Mouse (Mus musculus): ENCODE data around the gene Svep1. TPM values are rescaled to one million over a fixed set of nuclear protein-coding genes. Genes with fewer than 3 reads are reported as not detected.

Gene Svep1
- polyA plus RNA-seq, 1 experiment = 20.0 TPM

DNA sequence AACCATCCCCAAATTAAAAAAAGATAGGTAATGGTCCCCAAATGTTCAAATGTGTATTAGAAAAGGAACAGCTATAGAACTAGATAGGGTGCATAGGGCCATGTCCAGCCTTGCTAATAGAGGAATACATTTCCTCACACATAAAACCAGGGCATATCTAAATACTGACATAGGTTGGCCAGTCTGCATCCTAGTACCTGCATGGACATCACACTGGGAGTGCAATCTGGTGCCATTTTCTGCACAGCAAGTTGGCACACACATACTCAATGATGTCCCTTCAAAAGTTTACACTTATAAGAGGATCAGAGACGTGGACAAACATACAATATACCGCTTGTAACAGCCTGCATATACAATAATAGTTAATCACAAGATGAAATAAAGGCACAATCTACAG is 5.0 kb downstream of the Svep1 start:
- Histone ChIP-seq H3K4me1 (ENCODE audit: control insufficient read depth, insufficient read depth, low read length) (no peaks in the 10 kb centered on the region; the same call in 1 of the 2 replicates), H3K4me3 (replicated peaks; ENCODE audit: extremely low read depth, low read depth, low read length) (no peak overlapping the region)
- TF ChIP-seq POLR2A (IDR thresholded peaks at IDR 0.05; ENCODE audit: borderline replicate concordance, extremely low read depth, low read depth, low read length) (no peak), CTCF (IDR thresholded peaks at IDR 0.05; ENCODE audit: insufficient read depth, low read length) (no peak)
- DNase-seq = no peak
- 77% methylated on average over 2 of the region's 2 CpGs for WGBS

DNA sequence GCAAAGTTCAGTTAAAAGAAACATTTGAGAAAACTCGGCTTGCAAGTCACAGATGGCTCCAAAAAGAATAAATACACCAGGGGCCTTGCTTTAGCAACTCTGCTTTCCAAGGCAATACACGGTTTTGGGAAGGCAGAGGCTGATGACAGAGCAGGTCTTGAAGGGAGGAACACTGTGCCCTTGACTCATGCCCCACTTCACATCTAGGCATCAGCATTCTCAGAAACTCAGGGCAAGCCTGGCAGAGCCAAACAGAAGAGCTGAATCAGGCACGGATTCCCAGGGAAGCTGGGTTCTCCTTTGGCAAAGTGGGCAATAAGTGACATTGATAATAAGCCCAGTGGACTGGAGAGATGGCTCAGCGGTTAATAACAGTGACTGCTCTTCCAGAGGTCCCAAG is 5.8 kb downstream of the Svep1 start:
- no peak for DNase-seq
- 56% methylated on average over 4 of the region's 4 CpGs for WGBS
- TF ChIP-seq POLR2A (IDR thresholded peaks at IDR 0.05; ENCODE audit: borderline replicate concordance, extremely low read depth, low read depth, low read length) (no peak), CTCF (IDR thresholded peaks at IDR 0.05; ENCODE audit: insufficient read depth, low read length) (no peak)
- Histone ChIP-seq H3K4me1 (ENCODE audit: control insufficient read depth, insufficient read depth, low read length) (no peaks in the 10 kb centered on the region; the same call in 1 of the 2 replicates), H3K4me3 (replicated peaks; ENCODE audit: extremely low read depth, low read depth, low read length) (no peak overlapping the region)

DNA sequence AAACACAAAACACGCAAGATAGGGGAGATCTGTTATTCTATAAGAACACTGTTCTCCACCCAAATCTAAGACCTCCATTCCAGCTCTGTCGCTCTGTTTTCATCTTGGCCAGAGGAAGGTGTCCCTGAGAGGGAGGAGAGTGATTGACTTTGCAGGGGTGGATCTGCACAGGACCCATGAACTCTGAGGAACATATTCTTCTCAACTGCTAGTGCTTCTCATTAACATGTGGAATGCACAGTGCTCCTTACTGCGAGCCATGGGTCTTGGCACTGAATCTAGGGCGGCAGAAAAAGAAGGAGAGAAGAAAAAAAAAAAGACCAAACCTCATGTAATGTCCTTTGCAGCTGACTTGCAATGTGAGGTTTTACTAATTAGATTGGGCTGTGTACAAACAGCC is 9.4 kb downstream of the Svep1 start:
- no peak for DNase-seq
- TF ChIP-seq POLR2A (IDR thresholded peaks at IDR 0.05; ENCODE audit: borderline replicate concordance, extremely low read depth, low read depth, low read length) = no peak
- no peak for TF ChIP-seq CTCF (IDR thresholded peaks at IDR 0.05; ENCODE audit: insufficient read depth, low read length)
- H3K4me3 ChIP-seq (replicated peaks; ENCODE audit: extremely low read depth, low read depth, low read length) = no peak overlapping the region

DNA sequence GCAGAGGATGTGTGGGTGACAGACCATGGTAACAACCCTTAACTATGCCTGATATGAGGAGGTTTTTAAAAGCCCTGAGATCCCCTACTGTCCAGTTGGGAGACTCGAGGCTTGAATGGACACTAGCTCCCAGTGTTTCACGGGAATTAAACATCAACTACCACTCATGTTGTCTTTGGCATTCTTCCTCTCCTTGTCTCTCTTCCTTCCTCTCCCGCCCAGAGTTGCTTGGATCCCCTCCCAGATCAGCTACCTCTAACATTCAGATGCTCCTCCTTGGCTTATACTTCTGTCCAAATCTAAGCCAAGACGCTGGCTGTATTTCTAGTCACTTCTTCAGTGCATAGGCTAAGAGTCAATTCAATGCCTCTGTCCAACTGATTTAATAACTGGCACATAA is 9.9 kb downstream of the Svep1 start:
- Histone ChIP-seq H3K4me1 (ENCODE audit: control insufficient read depth, insufficient read depth, low read length) (no peaks in the 10 kb centered on the region; the same call in 1 of the 2 replicates), H3K4me3 (replicated peaks; ENCODE audit: extremely low read depth, low read depth, low read length) (no peak overlapping the region)
- WGBS = 31% methylated on average over 4 of the region's 4 CpGs
- DNase-seq = no peak
- no peak for TF ChIP-seq CTCF (IDR thresholded peaks at IDR 0.05; ENCODE audit: insufficient read depth, low read length)
- no peak for TF ChIP-seq POLR2A (IDR thresholded peaks at IDR 0.05; ENCODE audit: borderline replicate concordance, extremely low read depth, low read depth, low read length)

More for the DNA sequence above, 9.4 kb downstream of the Svep1 start:
- no peaks in the 10 kb centered on the region; the same call in 1 of the 2 replicates for H3K4me1 ChIP-seq (ENCODE audit: control insufficient read depth, insufficient read depth, low read length)
- 66% methylated on average over 4 of the region's 4 CpGs for WGBS

DNA sequence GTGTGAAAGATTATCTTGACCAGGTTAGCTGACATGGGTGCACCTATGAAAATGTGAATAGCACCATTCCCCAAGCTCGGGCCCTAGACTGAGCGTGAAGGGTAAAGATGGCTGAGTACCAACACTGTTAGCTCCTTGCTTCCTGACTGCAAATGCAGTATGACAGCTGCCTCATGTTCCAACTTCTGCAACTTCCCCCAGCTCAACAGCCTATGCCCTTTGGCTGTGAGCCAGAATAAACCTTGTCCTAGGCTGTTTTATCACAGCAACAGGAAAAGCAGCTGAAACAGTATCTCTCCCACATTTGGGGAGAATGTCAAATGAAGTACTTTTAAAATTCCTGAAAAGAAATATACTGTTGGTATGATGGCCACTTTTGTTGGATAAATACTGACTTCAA is 10.7 kb downstream of the Svep1 start:
- 65% methylated on average over 2 of the region's 2 CpGs for WGBS
- DNase-seq = no peak
- no peaks in the 10 kb centered on the region; the same call in 1 of the 2 replicates for H3K4me1 ChIP-seq (ENCODE audit: control insufficient read depth, insufficient read depth, low read length)
- no peak for TF ChIP-seq CTCF (IDR thresholded peaks at IDR 0.05; ENCODE audit: insufficient read depth, low read length)
- TF ChIP-seq POLR2A (IDR thresholded peaks at IDR 0.05; ENCODE audit: borderline replicate concordance, extremely low read depth, low read depth, low read length) = no peak
- no peak overlapping the region for H3K4me3 ChIP-seq (replicated peaks; ENCODE audit: extremely low read depth, low read depth, low read length)

DNA sequence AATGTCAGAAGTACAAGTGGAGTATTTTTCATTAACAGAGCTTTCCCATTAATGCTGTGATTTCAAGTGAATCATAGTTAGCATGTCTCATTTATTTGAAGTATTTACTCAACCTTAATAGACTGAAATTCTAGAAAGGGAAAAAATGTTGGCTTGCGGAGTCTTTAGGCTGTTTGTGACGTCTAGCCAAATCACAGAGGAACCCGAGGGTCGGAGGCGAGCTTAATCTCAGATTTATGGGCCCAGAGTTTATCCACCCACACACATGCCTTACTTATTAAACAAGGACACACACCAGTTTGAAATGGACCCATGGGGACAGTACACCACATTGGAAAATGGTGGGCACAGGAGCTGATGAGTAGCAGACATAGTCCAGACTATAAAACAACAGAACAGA is 17.4 kb downstream of the Svep1 start:
- Histone ChIP-seq H3K4me3 (replicated peaks; ENCODE audit: extremely low read depth, low read depth, low read length) (no peak overlapping the region), H3K4me1 (ENCODE audit: control insufficient read depth, insufficient read depth, low read length) (no peaks in the 10 kb centered on the region)
- TF ChIP-seq POLR2A (IDR thresholded peaks at IDR 0.05; ENCODE audit: borderline replicate concordance, extremely low read depth, low read depth, low read length) (no peak), CTCF (IDR thresholded peaks at IDR 0.05; ENCODE audit: insufficient read depth, low read length) (no peak)
- 71% methylated on average over 5 of the region's 5 CpGs for WGBS
- no peak for DNase-seq

DNA sequence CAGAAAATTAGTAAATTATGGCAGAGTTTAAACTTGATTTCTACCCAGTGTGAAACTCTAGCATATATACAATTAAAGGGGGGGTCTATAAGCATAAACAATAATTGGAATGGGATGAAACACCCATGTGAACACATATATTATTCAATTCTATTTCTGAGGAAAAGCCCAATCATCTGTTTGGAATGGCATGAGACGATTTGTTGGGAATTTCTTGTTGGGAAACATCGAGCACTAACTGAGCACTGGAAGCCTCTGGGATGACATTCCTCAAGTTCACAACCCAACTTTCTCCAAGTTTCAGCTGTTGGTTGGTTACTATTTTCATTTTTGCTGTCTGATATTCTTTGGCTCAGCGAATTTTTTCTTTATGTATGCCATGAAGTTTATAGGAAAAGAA is 21.3 kb downstream of the Svep1 start:
- DNase-seq = no peak
- no peak for TF ChIP-seq POLR2A (IDR thresholded peaks at IDR 0.05; ENCODE audit: borderline replicate concordance, extremely low read depth, low read depth, low read length)
- 65% methylated on average over 3 of the region's 3 CpGs for WGBS
- H3K4me3 ChIP-seq (replicated peaks; ENCODE audit: extremely low read depth, low read depth, low read length) = no peak overlapping the region
- H3K4me1 ChIP-seq (ENCODE audit: control insufficient read depth, insufficient read depth, low read length) = no peaks in the 10 kb centered on the region

DNA sequence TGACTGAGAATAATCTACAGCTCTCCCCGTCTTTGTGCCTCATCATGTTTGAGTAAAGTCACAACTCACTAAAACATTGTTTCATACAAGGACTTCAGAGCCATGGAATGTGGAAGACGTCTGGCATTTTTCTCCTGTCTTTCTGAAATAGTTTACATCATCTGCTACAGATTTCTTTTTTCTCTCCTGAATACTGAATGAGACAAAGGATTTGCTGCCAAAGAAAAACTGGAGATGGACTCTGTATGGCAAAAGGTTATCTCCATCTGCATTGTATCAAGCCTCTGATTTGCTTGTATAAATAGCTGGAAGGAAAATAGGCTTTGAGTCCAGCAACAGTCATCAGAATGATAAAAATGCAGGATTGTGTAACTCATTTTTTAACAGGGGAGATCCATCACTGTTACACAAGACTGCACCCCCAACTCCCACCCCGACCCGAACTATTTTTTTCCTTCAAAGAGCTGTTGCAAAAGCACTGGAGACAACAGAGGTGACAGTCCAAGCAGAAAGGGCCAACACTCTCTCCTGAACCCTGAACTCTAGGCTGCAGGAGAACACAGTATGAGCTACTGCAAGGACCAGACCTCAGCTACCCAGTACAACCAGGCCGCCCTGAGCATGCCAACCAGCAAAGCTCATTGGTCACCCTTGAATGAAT is 21.8 kb downstream of the Svep1 start:
- Histone ChIP-seq H3K4me3 (replicated peaks; ENCODE audit: extremely low read depth, low read depth, low read length) (no peak overlapping the region), H3K4me1 (ENCODE audit: control insufficient read depth, insufficient read depth, low read length) (no peaks in the 10 kb centered on the region)
- DNase-seq = no peak
- TF ChIP-seq CTCF (IDR thresholded peaks at IDR 0.05; ENCODE audit: insufficient read depth, low read length) (no peak), POLR2A (IDR thresholded peaks at IDR 0.05; ENCODE audit: borderline replicate concordance, extremely low read depth, low read depth, low read length) (no peak)
- WGBS = 43% methylated on average over 5 of the region's 5 CpGs

DNA sequence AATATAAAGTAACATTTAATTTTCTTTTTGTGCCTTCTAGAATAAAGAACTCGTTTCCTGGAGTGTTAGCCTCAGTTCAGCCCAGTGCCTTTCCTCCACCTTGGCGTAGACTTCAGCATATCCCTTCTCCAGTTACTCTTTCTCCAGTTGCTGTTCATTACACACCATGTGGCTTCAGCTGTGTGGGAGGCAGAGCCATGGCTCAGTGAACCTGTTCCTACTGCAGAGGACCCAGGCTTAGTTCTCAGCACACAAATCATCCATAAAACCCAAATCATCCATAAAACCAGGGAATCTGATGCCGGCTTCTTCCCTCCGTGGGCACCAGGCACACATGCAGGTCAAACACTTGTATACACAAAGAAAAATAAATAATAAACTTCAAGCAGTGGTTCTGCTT is 22.8 kb downstream of the Svep1 start:
- 79% methylated on average over 4 of the region's 4 CpGs for WGBS

DNA sequence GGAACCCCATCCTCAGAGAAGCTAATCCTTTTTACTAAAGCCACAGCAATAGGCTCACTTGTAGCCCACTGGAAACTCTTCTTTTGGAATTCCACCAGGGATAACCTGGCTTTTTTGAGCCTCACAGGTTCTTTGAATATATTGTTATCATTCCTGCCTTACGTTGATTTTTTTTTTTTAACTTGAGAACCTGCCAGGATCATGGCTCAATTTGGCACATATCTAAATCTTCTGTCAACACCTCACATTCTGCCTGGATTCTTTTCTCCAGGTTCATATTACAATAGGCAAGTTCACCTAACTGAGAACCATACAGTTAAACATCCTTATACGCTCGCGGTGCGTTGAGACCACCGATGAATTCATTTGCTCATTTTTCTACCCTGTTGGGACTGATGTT is 28.2 kb downstream of the Svep1 start:
- no peak for DNase-seq
- Histone ChIP-seq H3K4me1 (ENCODE audit: control insufficient read depth, insufficient read depth, low read length) (no peaks in the 10 kb centered on the region), H3K4me3 (replicated peaks; ENCODE audit: extremely low read depth, low read depth, low read length) (no peak overlapping the region)
- 47% methylated on average over 6 of the region's 6 CpGs for WGBS
- TF ChIP-seq POLR2A (IDR thresholded peaks at IDR 0.05; ENCODE audit: borderline replicate concordance, extremely low read depth, low read depth, low read length) = no peak
- no peak for TF ChIP-seq CTCF (IDR thresholded peaks at IDR 0.05; ENCODE audit: insufficient read depth, low read length)

More for the DNA sequence above, 22.8 kb downstream of the Svep1 start:
- DNase-seq = no peak
- no peak overlapping the region for H3K4me3 ChIP-seq (replicated peaks; ENCODE audit: extremely low read depth, low read depth, low read length)
- TF ChIP-seq CTCF (IDR thresholded peaks at IDR 0.05; ENCODE audit: insufficient read depth, low read length) (no peak), POLR2A (IDR thresholded peaks at IDR 0.05; ENCODE audit: borderline replicate concordance, extremely low read depth, low read depth, low read length) (no peak)
- no peaks in the 10 kb centered on the region for H3K4me1 ChIP-seq (ENCODE audit: control insufficient read depth, insufficient read depth, low read length)
